Mouse (Mus musculus) T-helper 1 cell (primary cell): ENCODE data around the gene Klhdc2.

Experiments
- in situ Hi-C: fragments of 300-600 bp; cut with MboI, MseI; formaldehyde crosslinking; loops from one replicate; pipeline ENCODE4 v1.15.1; 2025; ENCODE audit warnings: high pct_unique_total_duplicates

Gene Klhdc2

DNA sequence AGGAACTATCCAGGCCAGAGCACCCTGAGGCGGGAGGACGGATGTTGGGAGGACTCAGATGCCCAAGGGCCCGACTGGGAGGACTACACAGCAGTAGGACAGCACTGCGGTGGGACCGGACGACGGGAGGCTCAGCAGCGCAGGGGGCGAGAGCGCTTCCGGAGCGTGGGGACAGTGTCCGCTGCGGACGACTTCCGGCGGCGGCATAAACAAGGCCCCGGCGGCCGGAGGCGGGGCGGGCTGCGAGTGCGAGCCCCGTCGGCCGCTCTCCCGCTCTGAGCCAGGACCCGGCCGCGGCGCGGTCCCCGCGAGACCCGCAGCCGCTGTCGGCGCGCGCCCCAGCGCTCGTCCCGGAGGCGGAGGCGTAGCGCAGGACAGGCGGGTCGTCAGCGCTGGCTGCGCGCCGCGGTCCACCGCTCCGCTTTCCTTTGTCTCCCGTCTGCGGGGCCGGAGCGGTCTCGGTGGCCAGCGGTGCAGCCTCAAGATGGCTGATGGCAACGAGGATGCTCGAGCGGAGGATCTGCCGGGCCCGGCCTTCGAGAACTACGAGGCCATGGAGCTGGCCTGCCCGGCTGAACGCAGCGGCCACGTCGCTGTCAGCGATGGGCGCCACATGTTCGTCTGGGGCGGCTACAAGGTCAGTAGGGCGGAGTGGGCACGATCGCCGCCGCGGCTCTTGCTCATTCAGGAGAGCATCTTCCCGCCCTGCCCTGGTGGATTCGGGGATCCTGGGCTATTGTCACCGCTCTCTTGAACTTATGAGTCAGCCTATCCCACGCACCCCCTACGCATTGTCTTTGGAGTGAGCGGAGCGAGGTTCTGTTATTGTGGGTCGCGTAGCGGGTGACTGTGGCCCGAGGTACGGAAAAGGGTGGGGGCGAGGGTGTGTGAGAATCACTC lies at the start of gene Klhdc2:
Klhdc2 (plus strand) TSS at position 171 of the 900 bp plus-strand sequence.
- in situ Hi-C loops: no loop called here

DNA sequence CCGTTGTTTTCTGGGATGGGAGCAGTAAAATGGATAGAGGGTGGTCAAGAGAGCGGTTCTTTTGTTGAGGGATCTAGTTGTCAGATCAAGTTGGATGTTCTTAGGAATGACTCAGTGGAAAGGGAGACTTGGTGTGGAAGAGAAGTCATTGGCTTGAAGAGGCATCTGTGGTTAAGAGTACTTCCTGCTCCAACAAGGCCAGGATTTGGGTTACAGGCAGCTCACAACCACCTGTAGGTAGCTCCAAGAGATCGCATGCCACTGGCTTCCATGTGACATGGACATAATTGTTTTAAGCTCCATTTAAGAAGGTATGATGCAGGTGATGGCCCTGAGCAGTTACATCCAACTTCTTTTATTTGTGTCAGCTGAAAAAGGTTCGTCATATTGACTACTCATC lies 46.7 kb upstream of the Klhdc2 start:
- in situ Hi-C loops: no loop called here

DNA sequence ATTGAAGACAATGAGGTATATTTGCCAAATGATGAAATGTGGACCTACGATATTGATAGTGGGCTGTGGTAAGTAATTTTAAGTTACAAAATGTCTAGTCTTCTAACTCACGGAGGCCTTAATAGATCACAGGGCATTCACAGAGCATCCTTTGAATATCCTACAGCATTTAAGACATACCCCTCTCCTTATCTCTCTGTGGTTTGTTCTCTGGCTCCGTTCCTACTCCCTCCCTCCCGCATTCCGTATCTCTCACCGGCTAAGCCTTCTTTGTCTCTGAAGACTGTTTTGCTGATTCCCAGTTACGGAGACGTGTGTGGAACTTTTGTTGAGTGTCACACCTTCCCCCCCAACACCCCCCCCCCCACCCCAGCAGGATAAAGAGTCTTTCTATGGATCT lies 45.7 kb upstream of the Klhdc2 start:
- in situ Hi-C loops: no loop called here

DNA sequence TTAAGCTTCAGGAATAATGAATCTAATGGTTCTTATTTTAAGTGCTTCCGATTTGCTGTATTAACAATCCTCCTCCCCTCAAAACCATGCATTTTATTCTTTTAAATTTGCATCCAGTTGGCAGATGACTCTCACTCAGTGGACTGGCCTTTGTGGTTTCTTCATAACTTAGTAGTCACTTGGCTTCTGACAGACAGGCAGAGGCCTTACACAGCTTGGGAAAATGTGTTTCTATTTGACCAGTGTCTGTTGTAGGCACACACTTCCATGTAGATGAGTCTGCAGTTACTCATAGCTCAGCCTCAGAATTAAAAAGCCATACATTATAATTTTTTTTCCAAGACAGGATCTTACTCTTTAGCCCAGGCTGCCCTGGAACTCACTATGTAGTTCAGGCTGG lies 42.7 kb upstream of the Klhdc2 start:
- in situ Hi-C loops: no loop called here

DNA sequence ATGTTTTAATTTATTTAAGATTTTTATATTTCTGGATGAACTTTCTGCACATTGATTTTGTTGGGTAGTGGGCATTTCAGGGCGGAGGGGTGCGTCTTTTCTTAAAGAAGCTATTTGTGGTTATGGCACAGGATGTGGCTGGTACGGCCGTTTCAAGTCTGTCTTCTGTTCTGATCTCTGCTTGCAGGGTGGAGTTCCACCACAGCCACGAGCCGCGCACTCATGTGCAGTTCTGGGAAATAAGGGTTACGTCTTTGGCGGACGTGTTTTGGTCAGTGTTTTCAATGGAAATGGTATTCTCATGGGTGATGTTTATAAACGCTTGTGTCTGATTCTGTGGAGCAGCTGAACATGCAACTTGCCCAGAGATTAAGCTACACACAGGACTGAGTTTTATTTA lies 38.6 kb upstream of the Klhdc2 start:
- in situ Hi-C loops: no loop called here

GRCm38 (mm10) chr12:69262251-69262650 lies 34.2 kb upstream of the Klhdc2 start:
- in situ Hi-C loops: no loop called here

DNA sequence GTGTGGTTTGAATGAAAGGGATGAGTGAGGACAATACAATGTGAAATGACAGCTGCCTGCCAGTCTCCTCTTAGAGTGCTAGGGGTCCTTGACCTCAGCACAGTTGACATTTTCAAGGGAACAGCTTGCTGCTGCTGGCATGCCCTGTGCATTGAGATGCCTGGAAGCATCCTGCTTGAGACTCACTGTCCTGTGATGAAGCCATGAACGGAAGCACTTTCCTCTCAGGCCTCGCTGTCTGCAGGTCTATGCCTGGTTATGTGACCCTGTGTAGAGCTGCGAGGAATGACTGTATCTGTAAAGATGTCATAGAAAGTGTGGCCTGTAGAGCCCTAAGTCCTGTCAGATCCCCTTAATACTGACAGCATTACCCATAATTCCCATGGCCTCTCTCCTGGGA lies 31.4 kb upstream of the Klhdc2 start:
- in situ Hi-C loops: no loop called here

DNA sequence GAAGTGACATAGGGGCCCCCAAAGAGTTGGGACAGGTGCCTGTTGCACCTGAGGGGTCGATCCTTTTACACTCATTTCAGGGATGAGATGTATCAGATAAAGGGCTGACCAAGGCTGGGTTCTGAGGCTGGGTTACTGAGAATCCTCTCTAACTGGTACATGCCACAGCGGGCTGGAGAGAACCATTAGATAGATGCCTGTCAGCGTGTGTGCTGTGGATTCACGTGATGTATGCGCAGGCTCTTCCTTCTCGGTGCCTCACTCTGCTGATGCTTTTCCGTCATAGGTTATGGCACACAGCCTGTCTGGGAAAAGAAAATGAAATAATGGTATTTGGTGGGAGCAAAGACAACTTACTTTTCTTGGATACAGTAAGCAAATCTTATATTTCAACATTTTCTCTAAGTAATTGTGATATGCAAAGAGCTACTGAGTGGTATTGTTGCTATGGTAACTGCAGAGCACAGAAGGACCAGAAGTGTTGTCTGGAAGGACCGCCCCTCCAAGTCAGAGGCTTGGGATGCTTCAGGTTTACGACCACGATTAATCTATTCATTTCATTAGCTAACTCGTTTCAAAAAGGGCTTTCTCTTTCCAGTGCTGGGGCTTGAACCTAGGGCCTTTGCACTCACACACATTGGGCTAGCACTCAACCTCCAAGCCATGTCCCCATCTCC lies 28.4 kb upstream of the Klhdc2 start:
- in situ Hi-C loops: no loop called here

DNA sequence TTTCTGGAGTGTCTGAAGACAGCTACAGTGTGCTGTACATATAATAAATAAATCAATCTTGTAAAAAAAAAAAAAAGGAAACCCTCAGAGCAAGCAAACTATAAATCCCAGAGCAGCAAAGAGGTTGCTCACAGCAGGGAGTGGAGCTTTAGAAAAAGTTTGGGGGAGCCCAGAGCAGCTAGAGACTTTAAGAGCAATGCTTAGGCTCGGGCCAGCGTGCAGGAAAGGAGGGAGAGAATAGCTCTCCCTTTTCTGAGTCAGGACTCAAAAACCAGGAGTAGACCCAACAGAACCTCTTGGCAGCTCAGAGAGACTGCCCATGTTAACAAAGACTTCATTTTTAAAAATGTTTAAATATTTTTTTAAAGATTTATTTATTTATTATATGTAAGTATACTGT lies 27.5 kb upstream of the Klhdc2 start:
- in situ Hi-C loops: no loop called here

DNA sequence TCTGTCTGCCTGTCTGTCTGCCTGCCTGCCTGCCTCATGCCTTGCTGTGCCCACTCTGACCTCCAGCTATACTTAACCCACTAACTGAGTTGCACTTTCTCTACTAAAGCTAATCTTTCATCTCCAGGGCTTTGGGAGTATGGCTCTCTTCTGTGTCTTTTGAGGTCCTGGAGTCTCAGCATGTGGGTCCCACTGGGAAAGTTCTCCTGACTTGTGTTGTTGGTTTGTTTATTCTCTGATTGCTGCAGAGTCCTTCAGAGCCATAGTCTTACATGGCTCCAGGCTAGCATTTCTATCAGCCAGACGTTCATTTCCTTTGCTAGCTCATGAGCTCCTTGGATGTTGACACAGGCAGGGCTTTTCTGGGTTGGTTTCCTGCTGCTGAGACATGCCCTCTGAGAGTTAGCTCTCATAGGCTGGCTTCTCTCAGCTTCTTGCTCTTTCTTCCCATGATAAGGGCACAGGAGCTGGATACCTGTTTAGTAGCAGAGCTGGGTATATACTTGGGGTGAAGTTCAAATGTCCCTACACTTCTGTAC lies 16.5 kb upstream of the Klhdc2 start:
- in situ Hi-C loops: no loop called here

GRCm38 (mm10) chr12:69280915-69281314 lies 15.6 kb upstream of the Klhdc2 start:
- in situ Hi-C loops: no loop called here

DNA sequence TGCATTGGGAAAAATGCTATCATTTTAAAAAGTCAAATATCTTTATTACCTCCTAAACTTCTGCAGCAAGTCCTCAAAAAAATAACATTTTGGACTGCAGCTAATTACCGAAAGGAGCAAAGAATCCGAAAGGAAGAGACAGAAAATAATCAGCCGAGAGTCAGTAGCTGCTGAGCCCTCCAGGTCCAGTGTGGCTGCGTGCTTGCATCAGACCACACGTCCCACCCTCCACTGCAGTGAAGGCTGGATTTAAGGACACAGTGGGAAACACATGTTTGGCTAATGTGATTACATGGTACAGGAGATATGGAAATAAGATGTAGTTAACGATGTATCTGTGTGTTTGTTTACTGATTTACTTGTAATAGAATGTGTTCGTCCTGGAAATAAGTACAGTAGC lies 13.3 kb upstream of the Klhdc2 start:
- in situ Hi-C loops: no loop called here

- in situ Hi-C loops: no loop called here
Measured at GRCm38 (mm10) chr12:69287535-69287934, 8.9 kb upstream of the Klhdc2 start.

DNA sequence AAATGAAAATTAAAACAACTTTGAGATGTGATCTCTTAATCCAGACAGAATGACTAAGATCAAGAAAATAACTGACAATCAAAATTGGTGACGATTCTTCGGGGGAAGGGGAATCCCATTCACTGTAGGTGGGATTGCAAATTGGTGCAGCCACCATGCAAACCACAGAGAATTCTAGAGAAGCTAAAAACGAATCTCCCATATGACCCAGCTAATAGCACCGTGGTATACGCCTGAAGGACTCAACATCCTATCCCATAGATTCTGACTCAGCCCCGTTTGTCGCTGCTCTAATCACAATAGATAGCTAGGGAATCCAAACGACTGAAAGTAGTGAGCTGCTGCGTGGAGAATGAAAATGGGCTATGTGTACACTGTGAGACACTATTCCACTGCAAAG lies 7.8 kb upstream of the Klhdc2 start:
- in situ Hi-C loops: no loop called here

DNA sequence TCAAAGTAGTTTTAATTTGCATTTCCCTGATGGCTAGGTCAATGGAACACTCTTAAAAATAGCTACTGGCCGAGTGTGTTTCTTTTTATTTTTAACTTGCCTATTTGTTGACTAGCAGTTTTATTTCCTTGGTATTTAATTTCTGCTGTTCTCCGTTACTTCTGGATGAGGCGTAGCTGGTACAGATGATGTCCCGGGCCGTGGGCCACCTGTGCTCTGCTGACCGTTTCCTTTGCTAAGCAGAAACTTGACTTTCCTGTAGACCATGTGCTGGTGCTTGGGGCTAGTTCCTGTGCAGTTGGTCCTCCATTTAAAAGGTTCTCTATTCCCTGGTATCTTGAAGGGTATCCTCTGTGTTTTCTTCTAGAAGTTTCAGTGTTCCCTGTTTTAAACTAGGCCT lies 4.1 kb upstream of the Klhdc2 start:
- in situ Hi-C loops: no loop called here

GRCm38 (mm10) chr12:69293815-69294214 lies 2.7 kb upstream of the Klhdc2 start:
- in situ Hi-C loops: no loop called here

DNA sequence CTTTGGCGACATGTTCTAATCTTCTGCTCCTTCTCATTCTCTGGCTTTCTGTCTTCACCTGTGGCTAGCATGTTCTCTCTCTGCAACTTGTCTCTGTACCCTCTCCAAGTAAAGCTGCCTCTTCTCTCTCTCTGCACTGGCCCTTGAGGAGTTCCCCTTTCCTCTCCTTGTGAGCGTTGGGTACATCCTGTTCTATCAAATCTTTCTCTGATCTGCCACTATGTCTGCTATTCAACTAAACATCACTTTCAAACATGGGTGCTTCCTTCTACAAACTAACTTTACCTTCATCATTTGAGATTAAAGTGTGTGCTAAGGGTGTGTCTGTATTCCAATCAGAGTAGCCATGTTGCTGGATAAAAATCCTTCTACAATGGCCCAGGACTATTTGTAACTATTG lies 1.5 kb upstream of the Klhdc2 start:
- in situ Hi-C loops: no loop called here

GRCm38 (mm10) chr12:69295651-69296050 lies 830 bp upstream of the Klhdc2 start:
- in situ Hi-C loops: no loop called here

DNA sequence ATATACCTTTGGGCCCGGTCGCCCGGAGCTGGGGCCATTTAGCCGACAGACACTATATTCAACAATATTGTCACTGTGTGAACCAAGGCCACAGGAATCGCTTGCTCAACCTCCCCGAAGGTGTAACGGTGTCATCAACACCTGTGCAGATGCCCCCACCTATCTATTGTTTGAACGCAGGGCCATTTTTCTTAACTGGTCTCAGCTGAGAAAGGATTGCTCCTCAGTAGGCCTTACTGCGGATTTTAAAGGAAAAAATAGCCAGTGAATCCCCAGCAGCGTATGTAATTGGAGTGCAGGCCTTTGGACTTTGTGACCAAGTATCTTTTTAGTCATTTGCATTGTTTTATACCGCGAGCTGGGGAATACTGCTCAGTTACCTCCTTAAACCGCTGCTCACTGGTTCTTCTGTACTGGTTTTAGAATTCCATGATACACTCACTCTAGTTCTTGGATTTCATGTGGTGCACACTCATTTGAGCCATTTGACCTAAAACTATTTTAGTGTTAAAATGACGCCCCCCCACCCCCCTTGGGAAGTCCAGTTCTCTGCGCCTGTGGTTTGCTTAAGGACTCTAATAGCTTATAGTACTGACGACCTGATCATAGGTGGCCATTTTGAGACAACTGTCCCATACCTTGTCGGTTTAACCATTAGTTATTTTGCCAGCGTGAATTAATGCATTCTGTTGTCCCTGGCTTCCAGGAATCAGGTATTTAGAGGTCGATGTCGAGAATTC lies 1.1 kb downstream of the Klhdc2 start:
- in situ Hi-C loops: no loop called here

DNA sequence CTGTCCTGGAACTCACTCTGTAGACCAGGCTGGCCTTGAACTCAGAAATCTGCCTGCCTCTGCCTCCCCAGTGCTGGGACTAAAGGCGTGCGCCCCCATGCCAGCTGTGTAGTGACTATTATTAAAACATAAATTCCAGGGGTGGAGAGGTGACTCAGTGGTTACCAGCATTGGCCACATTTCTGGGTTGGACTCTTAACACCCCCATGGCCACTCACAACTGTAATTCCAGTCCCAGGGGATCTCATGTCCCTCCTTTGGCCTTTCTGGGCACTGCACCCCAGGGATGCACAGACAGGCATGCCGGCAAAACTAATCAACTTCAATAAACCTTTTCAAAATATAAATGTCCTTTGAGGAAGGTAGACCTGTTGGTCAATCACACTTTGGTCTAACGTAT lies 1.8 kb downstream of the Klhdc2 start:
- in situ Hi-C loops: no loop called here

GRCm38 (mm10) chr12:69299231-69299630 lies 2.8 kb downstream of the Klhdc2 start:
- in situ Hi-C loops: no loop called here

GRCm38 (mm10) chr12:69299831-69300230 lies 3.4 kb downstream of the Klhdc2 start:
- in situ Hi-C loops: loop anchor here (5.0 to 25.0 kb wide), 2 partner anchors 107 to 1687 kb away; no protein-coding TSS in a partner anchor
